Mouse (Mus musculus) hindbrain, embryonic 13.5 days (tissue): Measurements from ENCODE around the gene Odf3. TPM values are rescaled to one million over a fixed set of nuclear protein-coding genes. Genes with fewer than 3 reads are reported as not detected.

ENCODE experiments used
- ATAC-seq: fragments of 200-750 bp; cut with Nextera tagmentation; 2 replicates; pipeline ENCODE4 v1.8.0; 2017; ENCODE audit warnings: moderate TSS enrichment; ENCODE audit not compliant: low FRiP score
- H3K27ac ChIP-seq: fragments of 300-500 bp; sonication (generic); 2 replicates; pipeline ENCODE4 v1.5.1; 2015; ENCODE audit warnings: inconsistent platforms, mild to moderate bottlenecking, moderate library complexity
- H3K27me3 ChIP-seq: fragments of 300-500 bp; sonication (generic); 2 replicates; pipeline ENCODE4 v1.6.1; 2015; ENCODE audit warnings: mild to moderate bottlenecking, inconsistent platforms
- H3K36me3 ChIP-seq: fragments of 300-500 bp; sonication (generic); 2 replicates; pipeline ENCODE4 v1.6.1; 2015; ENCODE audit warnings: mild to moderate bottlenecking, inconsistent platforms
- H3K4me1 ChIP-seq: fragments of 300-500 bp; sonication (generic); replicated peaks from 2 replicates; pipeline ENCODE4 v1.6.1; 2015; ENCODE audit warnings: inconsistent platforms
- H3K4me2 ChIP-seq: fragments of 300-500 bp; sonication (generic); 2 replicates; pipeline ENCODE4 v1.6.1; 2015; ENCODE audit warnings: inconsistent platforms, mild to moderate bottlenecking, moderate library complexity
- H3K4me3 ChIP-seq: fragments of 300-500 bp; sonication (generic); 2 replicates; pipeline ENCODE4 v1.5.1; 2015; ENCODE audit warnings: mild to moderate bottlenecking, inconsistent platforms
- H3K9ac ChIP-seq: fragments of 300-500 bp; sonication (generic); 2 replicates; pipeline ENCODE4 v1.6.1; 2015; ENCODE audit warnings: mild to moderate bottlenecking, inconsistent platforms
- H3K9me3 ChIP-seq: fragments of 300-500 bp; sonication (generic); 2 replicates; pipeline ENCODE4 v1.6.1; 2016; ENCODE audit warnings: inconsistent platforms
- WGBS: fragments of 180-500 bp; shearing (Covaris S2); methylation state at CpG from one replicate; pipeline ENCODE4 v1.1.7; 2015; 5-methylcytosine and 5-hydroxymethylcytosine counted together
- polyA plus RNA-seq: library from polyadenylated mRNA; unstranded; fragments of >200 nt; fragmentation: Nextera tagmentation; extraction: Ambion mirVana; gene quantifications from 2 replicates; pipeline ENCODE4 v1.2.1, GENCODE M21; 2015

Gene Odf3
- polyA plus RNA-seq, 1 experiment from 2014 or later, result not detected

DNA sequence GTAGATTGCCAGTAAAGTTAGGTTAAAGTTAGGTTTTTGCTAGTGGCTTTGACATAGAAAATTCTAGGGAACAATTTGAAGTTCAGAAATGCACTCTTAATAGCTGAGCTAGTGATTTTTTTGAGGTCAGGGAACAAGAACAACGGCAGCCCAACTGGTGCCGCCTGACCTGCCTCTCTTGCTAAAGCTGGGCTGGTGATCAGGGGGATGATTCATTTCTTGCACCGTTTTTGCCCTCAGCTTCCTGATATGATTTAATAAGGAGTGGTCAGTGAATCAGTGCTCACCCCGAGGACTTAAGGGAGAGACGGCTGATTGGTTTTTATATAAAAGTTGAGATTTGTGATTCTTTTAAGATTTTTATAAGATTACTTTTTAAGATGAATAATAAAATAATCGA lies 16.2 kb upstream of the Odf3 start:
- Histone ChIP-seq H3K9me3 (no peaks in the 10 kb centered on the region), H3K4me3 (no peak overlapping the region), H3K4me1 (no peaks in the 10 kb centered on the region), H3K4me2 (no peak overlapping the region), H3K27ac (no peak overlapping the region), H3K9ac (no peak overlapping the region), H3K27me3 (peaks cover 5% of the 10 kb centered on the region; the same call in 1 of the 2 replicates), H3K36me3 (no peaks in the 10 kb centered on the region)
- 65% methylated on average over 6 of the region's 6 CpGs for WGBS
- no peak for ATAC-seq

DNA sequence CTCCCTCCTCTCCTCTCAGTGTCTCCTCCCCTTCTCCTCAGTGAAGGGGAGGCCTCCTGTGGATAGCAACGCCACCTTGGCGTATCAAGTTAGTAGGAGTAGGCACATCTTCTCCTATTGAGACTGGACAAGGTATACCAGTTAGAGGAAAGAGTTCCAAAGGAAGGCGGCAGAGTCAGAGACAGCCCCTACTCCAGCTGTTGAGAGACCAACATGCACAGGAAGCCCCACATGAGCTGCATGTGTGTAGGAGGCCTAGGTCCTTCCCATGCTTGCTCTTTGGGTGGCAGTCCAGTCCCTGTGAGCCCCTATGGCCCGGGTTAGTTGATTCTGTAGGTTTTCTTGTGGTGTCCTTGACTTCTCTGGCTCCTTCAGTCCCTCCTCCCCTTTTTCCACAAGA lies 14.3 kb upstream of the Odf3 start:
- no peaks in the 10 kb centered on the region for H3K4me1 ChIP-seq
- WGBS, result 84% methylated on average over 4 of the region's 4 CpGs
- ATAC-seq, result no peak
- no peak overlapping the region for H3K9ac ChIP-seq
- no peak overlapping the region for H3K27ac ChIP-seq
- H3K9me3 ChIP-seq, result no peaks in the 10 kb centered on the region
- H3K36me3 ChIP-seq, result no peaks in the 10 kb centered on the region
- no peak overlapping the region for H3K4me2 ChIP-seq
- H3K27me3 ChIP-seq, result peaks cover 5% of the 10 kb centered on the region; the same call in 1 of the 2 replicates
- no peak overlapping the region for H3K4me3 ChIP-seq

DNA sequence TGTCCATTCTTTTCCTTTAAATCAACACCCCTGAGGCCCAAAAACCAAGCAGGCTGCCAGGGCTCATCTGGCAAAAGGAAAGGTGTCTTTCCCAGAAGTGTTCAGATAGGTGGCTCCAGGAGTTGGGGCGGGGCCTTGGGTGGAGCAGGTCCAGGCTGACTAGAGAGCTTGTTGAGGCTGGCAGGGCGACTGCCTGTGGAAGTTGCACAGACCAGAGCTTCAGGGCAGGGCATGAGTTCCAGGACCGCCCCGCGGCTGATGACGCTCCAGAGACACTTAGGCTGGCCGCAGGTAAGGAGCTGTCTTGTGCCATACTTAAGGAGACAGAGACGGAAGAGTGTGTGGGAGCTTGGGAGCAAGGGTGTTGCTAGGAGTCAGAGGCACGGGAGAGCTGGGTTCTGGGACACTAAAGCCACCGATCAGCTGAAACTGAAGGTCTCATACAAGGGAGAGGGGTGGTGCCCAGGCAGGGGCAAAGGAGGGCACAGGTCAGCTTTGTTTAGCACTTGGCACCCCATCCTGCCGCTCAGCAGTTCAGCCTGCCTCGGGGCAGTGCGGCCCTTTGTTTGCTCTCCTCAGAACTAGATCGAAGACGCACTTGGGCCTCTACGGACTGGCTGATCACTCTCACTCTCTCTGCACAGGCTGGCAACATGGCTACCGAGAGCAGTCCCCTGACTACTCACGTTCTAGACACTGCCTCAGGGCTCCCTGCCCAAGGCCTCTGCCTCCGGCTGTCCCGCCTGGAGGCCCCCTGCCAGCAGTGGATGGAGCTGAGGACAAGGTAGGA lies 12.4 kb upstream of the Odf3 start, which contains the start of gene Urah:
Gene Urah (plus strand): TSS at position 51 of the 790 bp plus-strand sequence.
- no peaks in the 10 kb centered on the region for H3K4me1 ChIP-seq
- no peaks in the 10 kb centered on the region for H3K9me3 ChIP-seq
- ATAC-seq, result no peak
- WGBS, result 55% methylated on average over 20 of the region's 20 CpGs
- no peaks in the 10 kb centered on the region for H3K36me3 ChIP-seq
- no peak within 1 kb of the TSS for H3K9ac ChIP-seq
- H3K4me3 ChIP-seq, result no peak within 1 kb of the TSS
- H3K4me2 ChIP-seq, result no peak within 1 kb of the TSS
- H3K27ac ChIP-seq, result no peak within 1 kb of the TSS
- peaks cover 12% of the 10 kb centered on the region for H3K27me3 ChIP-seq

DNA sequence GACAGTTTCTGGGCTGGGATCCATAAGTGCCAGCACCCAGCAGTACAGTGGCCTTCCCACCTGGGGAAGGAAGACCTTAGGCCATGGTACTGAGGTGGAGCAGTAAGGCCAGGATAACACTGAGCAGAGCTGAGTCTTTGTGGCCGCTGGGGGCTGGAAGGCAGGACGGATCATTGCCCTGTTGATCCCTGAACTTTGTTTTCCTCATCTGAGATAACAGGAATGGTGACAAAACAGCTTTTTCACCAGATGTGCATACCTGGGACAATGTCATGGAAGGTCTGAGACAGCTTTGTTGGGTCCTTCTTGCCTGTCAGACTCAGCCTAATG lies 11.9 kb upstream of the Odf3 start:
- no peaks in the 10 kb centered on the region for H3K4me1 ChIP-seq
- no peak overlapping the region for H3K27ac ChIP-seq
- H3K27me3 ChIP-seq, result peaks cover 18% of the 10 kb centered on the region
- no peak overlapping the region for H3K4me2 ChIP-seq
- ATAC-seq, result no peak
- no peaks in the 10 kb centered on the region for H3K9me3 ChIP-seq
- H3K9ac ChIP-seq, result no peak overlapping the region
- 86% methylated on average over 2 of the region's 2 CpGs for WGBS
- no peaks in the 10 kb centered on the region for H3K36me3 ChIP-seq
- H3K4me3 ChIP-seq, result no peak overlapping the region

DNA sequence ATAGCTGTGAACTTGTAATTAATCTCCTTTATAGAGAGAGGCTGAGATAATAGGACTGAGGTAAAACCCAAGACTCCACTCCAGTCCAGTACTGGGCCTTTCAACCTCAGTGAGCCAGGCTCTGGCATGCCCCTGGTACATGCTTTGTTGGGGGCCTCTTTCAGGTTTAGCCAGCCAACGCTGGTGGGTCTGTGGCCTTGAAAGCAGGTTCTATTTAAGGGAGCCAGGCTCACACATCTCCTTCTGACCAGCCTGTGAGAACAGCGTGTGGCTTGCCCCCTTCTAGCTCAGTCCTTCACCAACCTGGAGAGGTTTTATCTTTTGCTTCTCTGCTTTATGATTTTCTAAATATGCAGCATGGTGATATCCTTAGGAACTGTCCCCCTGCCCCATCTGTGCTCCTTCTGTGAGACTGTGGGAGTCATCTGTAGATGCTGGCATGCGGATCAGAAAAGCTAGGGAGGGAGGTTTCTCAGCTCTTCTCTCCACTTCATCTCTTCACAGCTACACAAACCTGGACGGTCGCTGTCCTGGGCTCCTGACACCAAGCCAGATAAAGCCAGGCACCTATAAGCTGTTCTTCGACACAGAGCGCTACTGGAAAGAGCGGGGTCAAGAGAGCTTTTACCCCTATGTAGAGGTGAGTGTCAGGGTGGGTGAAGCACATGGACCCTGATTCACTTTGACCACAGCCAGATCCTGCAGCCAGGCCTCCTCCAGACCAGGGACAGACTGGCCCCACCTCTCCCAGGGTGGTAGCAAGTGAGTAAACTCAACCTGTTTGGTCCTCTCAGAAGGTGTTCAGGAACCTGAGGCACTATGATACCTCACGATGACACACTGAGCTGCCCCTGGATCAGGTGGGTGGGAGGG lies 11.1 kb upstream of the Odf3 start:
- Histone ChIP-seq H3K9me3 (no peaks in the 10 kb centered on the region), H3K9ac (0 out of 2 replicates have a peak overlapping the region, but pooled peaks have one; percentile 25), H3K4me2 (no peak overlapping the region), H3K27ac (no peak overlapping the region), H3K4me3 (no peak overlapping the region), H3K27me3 (peaks cover 25% of the 10 kb centered on the region), H3K4me1 (no peaks in the 10 kb centered on the region), H3K36me3 (no peaks in the 10 kb centered on the region)
- no peak for ATAC-seq
- 89% methylated on average over 9 of the region's 9 CpGs for WGBS

DNA sequence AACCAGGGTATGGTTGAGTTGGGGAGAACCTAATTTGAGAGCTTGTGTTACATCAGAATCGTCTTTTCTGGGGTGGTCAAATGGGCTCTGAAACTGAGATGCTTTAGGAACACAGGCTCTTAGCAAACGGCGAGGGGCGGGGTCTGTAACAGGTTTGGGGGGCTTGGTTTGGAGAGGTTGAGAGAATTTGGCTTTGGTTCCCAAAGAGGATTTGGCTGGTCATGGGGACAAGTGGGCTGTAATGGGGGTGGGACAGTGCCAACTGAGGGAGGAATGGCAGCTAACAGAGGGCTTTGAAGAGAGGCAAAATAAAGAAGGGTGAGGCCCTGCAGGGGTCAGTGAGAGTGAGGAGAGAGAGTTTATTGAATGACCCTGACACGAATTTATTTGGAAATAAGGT lies 8.0 kb upstream of the Odf3 start:
- no peaks in the 10 kb centered on the region for H3K4me1 ChIP-seq
- H3K36me3 ChIP-seq, result no peaks in the 10 kb centered on the region
- no peak for ATAC-seq
- no peak overlapping the region for H3K4me2 ChIP-seq
- 67% methylated on average over 5 of the region's 5 CpGs for WGBS
- H3K9ac ChIP-seq, result no peak overlapping the region
- H3K27ac ChIP-seq, result no peak overlapping the region
- H3K4me3 ChIP-seq, result no peak overlapping the region
- no peaks in the 10 kb centered on the region for H3K9me3 ChIP-seq
- H3K27me3 ChIP-seq, result peaks cover 44% of the 10 kb centered on the region

DNA sequence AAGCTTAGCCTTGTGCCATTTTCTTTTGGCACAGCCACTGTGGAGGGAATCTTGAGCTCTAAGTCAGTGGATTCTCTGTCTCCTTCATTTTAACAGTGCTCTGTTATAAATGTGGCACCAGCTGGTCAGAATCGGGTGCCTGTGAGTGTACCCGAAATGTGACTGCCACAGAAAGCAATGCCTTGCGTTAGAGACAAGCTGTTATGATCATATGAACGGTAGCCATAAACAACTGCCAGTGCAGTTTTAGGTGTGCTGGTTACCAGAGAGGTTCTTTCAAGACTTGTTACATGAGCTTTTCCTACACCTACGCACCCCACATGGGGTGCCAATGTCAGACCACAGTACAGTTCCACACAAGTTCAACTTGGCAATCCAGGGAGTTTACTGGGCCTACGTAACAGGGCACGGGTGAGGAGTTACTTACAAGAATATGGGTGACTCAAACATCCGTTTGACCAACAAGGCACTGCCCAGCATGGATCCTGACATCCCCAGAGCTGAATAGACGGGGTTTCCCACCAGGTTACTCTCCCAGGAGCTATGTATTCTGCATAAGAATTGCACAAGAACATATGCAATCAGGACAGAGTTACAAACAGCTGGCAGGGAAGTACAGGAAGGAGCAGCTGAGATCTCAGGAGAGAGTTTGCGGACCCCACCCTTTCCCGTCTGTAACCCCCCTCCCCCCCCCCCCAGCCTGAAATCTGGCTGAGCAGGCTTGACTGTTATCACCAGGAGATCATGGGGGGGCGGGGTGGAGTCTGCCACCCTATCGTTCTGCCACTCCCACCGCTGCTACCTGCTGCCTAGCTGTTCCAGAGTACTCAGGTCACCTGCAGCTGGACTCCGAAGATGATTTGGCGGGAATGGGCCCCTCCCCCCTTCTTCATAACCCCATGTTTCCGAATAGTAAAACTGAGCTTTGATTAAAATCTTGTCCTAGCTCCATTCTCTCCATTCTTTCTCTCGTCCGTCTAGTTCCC lies 6.6 kb upstream of the Odf3 start:
- H3K4me2 ChIP-seq, result no peak overlapping the region
- no peak overlapping the region for H3K9ac ChIP-seq
- ATAC-seq, result no peak
- peaks cover 46% of the 10 kb centered on the region for H3K27me3 ChIP-seq
- no peak overlapping the region for H3K4me3 ChIP-seq
- no peaks in the 10 kb centered on the region for H3K9me3 ChIP-seq
- WGBS, result 41% methylated on average over 19 of the region's 19 CpGs
- H3K36me3 ChIP-seq, result no peaks in the 10 kb centered on the region
- H3K4me1 ChIP-seq, result 0 out of 2 replicates have a peak, but pooled peaks cover 2% of the 10 kb centered on the region
- no peak overlapping the region for H3K27ac ChIP-seq

DNA sequence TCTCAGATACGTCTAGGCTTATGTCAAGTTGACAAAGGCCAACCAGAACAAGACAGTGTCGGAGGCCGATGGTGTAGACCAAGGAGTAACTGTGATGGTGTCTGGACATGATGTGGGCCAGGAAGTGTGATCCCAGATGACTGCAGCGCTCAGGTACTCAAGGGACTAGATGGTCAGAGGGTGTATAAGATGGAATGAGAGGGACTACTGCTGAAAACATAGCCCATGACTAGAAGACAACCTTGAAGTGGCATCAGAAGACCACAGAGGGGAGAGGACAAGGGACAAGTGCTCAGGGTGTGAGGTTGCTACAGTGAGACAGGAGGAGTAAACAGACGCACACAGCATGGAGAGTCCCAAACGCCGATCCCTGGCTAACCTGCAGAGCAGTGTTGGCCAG lies 3.8 kb upstream of the Odf3 start:
- no peaks in the 10 kb centered on the region for H3K36me3 ChIP-seq
- H3K4me1 ChIP-seq, result 0 out of 2 replicates have a peak, but pooled peaks cover 2% of the 10 kb centered on the region
- H3K4me3 ChIP-seq, result no peak overlapping the region
- H3K9me3 ChIP-seq, result no peaks in the 10 kb centered on the region
- H3K27me3 ChIP-seq, result peaks cover 56% of the 10 kb centered on the region
- no peak overlapping the region for H3K27ac ChIP-seq
- no peak overlapping the region for H3K9ac ChIP-seq
- no peak for ATAC-seq
- H3K4me2 ChIP-seq, result no peak overlapping the region
- WGBS, result 80% methylated on average over 7 of the region's 7 CpGs

DNA sequence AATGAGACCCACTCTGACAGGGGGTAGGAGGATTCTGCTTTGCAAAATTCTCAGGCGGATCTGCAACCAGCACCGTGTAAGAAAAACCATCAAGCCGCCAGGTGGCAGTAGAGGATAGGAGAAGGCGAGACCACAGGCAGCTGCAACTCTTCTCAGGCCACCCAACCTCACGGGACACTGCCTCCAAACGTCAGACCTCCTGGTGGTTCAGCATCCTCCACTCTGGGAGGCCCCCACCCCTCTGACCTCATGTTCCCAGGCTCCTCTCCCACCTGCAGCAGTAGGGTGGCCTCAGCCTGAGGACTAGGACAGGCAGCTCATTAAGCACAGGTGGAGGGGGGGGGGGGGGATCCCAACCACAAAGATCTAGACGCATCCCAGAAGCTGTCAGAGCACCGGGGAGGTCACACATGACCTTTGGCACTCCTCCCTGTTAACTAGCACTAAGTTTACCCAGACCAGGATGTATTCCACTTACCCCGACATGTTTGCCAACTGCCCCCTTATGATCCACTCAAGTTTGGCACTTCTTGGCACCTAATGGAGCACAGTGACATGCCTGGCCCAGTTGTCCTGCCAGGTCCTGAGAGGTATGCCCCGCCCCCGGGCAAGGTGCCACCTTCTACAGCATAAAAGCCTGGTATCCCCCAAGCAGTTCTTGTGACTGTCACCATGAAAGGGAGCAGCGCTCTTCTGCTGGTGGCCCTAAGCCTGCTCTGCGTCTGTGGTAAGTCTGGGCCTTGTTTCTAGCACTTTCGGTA lies 2.5 kb upstream of the Odf3 start, which contains the start of gene Scgb1c1:
Gene Scgb1c1 (plus strand): TSS at position 643 of the 761 bp plus-strand sequence.
- no peaks in the 10 kb centered on the region for H3K9me3 ChIP-seq
- H3K4me3 ChIP-seq, result no peak within 1 kb of the TSS
- 0 out of 2 replicates have a peak, but pooled peaks cover 2% of the 10 kb centered on the region for H3K4me1 ChIP-seq
- H3K27me3 ChIP-seq, result peaks cover 50% of the 10 kb centered on the region
- no peak within 1 kb of the TSS for H3K4me2 ChIP-seq
- peak; percentile 79 for ATAC-seq
- no peak within 1 kb of the TSS for H3K9ac ChIP-seq
- H3K27ac ChIP-seq, result no peak within 1 kb of the TSS
- 34% methylated on average over 14 of the region's 14 CpGs for WGBS
- no peaks in the 10 kb centered on the region for H3K36me3 ChIP-seq

DNA sequence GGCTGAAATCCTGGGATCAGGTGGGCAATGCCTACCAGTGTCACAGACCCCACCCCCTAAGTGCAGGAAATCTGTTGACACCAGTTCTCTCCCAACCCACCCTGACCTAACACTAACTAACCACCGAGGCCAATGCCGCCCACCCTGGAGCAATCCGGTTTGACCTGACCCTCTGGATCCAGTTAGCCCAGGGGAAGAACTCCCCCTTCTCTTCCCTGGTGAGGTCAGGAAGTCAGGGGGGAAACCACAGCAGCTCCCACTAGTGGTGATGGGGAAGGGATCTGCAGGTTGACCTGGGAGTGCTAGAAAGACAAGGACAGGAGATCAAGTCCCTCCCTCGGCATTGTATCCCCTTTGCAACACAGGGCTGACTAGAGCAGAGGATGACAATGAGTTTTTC lies 1.9 kb upstream of the Odf3 start:
- H3K27ac ChIP-seq, result no peak overlapping the region
- no peak overlapping the region for H3K4me2 ChIP-seq
- no peaks in the 10 kb centered on the region for H3K36me3 ChIP-seq
- H3K9ac ChIP-seq, result no peak overlapping the region
- H3K4me1 ChIP-seq, result 0 out of 2 replicates have a peak, but pooled peaks cover 2% of the 10 kb centered on the region
- no peak for ATAC-seq
- 73% methylated on average over 4 of the region's 4 CpGs for WGBS
- peaks cover 44% of the 10 kb centered on the region for H3K27me3 ChIP-seq
- H3K9me3 ChIP-seq, result no peaks in the 10 kb centered on the region
- H3K4me3 ChIP-seq, result no peak overlapping the region

DNA sequence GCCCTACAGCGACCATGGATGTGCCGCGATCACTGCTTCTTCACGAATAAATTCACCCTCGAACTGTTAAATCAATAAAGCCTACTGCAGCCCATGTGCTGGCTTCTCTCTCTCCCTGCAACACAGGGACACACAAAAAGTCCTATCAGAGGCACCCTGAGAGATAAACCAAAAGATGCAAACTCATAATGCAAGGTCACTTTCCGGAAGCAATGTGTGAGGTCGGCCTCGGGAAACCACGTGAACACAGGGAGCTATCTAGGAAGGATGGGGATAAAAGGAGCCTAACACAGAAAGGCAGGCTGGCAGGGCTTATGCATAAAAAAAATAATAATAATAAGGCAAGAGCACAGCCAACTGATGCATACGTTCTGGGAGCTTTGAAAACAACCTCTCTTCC lies 929 bp upstream of the Odf3 start:
- Histone ChIP-seq H3K4me1 (0 out of 2 replicates have a peak, but pooled peaks cover 2% of the 10 kb centered on the region), H3K27me3 (peaks cover 34% of the 10 kb centered on the region), H3K4me3 (no peak overlapping the region), H3K36me3 (peaks cover 8% of the 10 kb centered on the region), H3K4me2 (no peak overlapping the region), H3K9me3 (no peaks in the 10 kb centered on the region), H3K9ac (peak overlapping the region; percentile 24; the same call in 1 of the 2 replicates), H3K27ac (no peak overlapping the region)
- ATAC-seq, result no peak
- 82% methylated on average over 10 of the region's 10 CpGs for WGBS
